Mouse (Mus musculus): Measurements from ENCODE around the gene Dkk3. TPM values are rescaled to one million over a fixed set of nuclear protein-coding genes. Genes with fewer than 3 reads are reported as not detected.

Gene Dkk3
- total and polyA plus RNA-seq, 2 experiments = 0.39 to 0.65 TPM

DNA sequence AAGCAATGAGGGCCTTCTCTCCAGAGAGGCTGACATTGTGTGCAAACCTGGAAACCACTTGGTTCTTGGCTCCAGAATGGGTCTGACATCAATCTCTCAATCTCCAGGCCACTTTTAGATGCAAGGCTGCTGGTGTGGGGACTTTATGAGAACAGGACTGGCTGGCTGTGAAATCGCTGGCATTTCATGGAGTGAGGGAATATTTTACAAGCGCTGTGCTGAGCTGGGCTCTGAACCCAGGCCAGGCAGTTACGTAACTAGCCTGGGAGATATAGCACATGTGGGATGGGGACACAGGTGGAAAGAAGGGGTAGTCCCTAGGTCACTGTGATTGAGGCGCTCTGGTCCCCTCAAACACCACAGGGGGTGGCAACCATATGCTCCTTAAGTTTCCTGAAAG, 33.4 kb upstream of the Dkk3 start:
- no peak for TF ChIP-seq POLR2A (IDR thresholded peaks at IDR 0.05; ENCODE audit: extremely low read depth, insufficient read depth, low read length)
- no peak for TF ChIP-seq CTCF (IDR thresholded peaks at IDR 0.05; ENCODE audit: low read depth, low read length)
- DNase-seq (ENCODE audit: extremely low read depth, low read depth, low spot score) = peak; percentile 72
- 31% methylated on average over 4 of the region's 4 CpGs for WGBS

DNA sequence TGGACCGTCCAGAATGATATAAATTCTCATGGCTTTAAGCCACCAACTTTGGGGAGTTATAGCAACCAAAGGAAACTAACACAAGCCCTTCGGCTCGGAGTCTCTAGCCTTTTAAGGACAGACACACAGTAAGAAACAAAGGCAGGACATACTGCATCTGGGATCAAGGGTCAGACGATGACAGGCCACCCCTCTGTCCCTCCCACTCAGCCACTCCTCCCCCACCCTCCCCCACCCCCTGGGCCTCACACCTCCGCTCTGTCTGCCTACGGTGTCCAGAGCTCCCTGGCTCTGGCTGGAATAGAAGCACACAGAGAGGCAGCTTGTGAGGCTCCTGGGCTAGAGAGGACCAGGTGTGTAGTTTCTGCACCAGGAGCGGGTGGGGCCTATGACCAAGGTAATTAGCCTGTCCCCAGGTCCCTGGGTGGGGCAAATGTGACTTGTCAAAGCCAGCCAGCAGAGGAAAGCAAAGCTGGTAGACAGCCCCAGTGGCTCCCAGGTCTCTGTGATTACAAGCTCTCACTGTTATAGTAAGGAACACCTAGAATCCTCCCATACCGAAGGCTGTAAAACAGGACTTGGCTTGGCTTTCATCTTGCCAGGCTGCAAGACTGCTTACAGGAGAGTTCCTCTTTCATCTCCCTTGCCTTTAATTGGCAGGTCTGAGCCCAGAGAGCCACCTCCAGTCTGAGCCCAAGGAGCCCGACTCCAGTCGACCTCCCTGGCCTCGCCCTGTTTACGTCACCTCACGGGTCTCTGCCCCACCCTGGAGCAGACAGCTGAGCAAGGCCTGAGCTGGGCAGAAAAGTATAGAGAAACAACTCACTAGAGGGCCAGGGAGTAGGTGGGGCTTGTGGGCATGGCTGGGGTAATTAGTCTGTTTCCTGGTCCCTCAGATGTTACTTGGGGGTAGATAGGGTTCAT, 28.9 kb upstream of the Dkk3 start:
- 56% methylated on average over 13 of the region's 13 CpGs for WGBS

More for the DNA sequence above, 33.4 kb upstream of the Dkk3 start:
- Histone ChIP-seq H3K4me3 (ENCODE audit: insufficient read depth, low read depth, low read length) (no peak overlapping the region), H3K36me3 (ENCODE audit: control insufficient read depth, insufficient read depth, low read length) (no peaks in the 10 kb centered on the region), H3K79me2 (ENCODE audit: control insufficient read depth, insufficient read depth, low read length) (no peaks in the 10 kb centered on the region), H3K9ac (ENCODE audit: low read depth, low read length) (no peak overlapping the region), H3K4me1 (ENCODE audit: control insufficient read depth, insufficient read depth, low read length) (peaks cover 33% of the 10 kb centered on the region), H3K27me3 (ENCODE audit: control insufficient read depth, insufficient read depth, low read length) (no peaks in the 10 kb centered on the region), H3K27ac (replicated peaks; ENCODE audit: insufficient read depth, low read depth, low read length) (peak overlapping the region; percentile 42)

DNA sequence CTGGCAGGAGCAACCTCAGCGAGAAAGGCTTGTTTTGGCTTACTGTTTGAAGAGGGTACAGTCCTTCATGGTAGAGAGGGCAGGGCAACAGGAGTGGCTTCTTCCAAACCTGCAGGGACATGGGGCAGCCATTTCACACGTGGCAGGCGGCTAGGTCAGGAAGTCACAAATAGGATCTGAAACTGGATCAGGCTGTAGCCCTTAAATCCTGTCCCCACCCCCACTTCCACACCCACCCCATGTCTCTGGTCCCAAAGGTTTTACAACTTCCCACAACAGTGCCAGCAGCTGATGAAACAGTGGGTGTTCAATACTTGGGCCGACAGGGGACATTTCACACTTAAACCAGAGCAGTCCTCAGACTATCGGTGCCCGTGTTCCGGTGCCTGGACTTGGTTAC, 28.0 kb upstream of the Dkk3 start:
- Histone ChIP-seq H3K27ac (replicated peaks; ENCODE audit: insufficient read depth, low read depth, low read length) (peak overlapping the region; percentile 34), H3K79me2 (ENCODE audit: control insufficient read depth, insufficient read depth, low read length) (no peaks in the 10 kb centered on the region), H3K36me3 (ENCODE audit: control insufficient read depth, insufficient read depth, low read length) (no peaks in the 10 kb centered on the region), H3K4me1 (ENCODE audit: control insufficient read depth, insufficient read depth, low read length) (peaks cover 34% of the 10 kb centered on the region), H3K27me3 (ENCODE audit: control insufficient read depth, insufficient read depth, low read length) (no peaks in the 10 kb centered on the region), H3K4me3 (ENCODE audit: insufficient read depth, low read depth, low read length) (no peak overlapping the region), H3K9ac (ENCODE audit: low read depth, low read length) (no peak overlapping the region)
- 36% methylated on average over 7 of the region's 7 CpGs for WGBS
- TF ChIP-seq POLR2A (IDR thresholded peaks at IDR 0.05; ENCODE audit: extremely low read depth, insufficient read depth, low read length) (no peak), CTCF (IDR thresholded peaks at IDR 0.05; ENCODE audit: low read depth, low read length) (no peak; the same call in 1 of the 2 replicates)
- DNase-seq (ENCODE audit: extremely low read depth, low read depth, low spot score) = peak; percentile 92

More for the DNA sequence above, 28.9 kb upstream of the Dkk3 start:
- peak; percentile 83 for DNase-seq (ENCODE audit: extremely low read depth, low read depth, low spot score)
- H3K4me1 ChIP-seq (ENCODE audit: control insufficient read depth, insufficient read depth, low read length) = peaks cover 43% of the 10 kb centered on the region
- peak overlapping the region; percentile 64 for H3K27ac ChIP-seq (replicated peaks; ENCODE audit: insufficient read depth, low read depth, low read length)
- peak overlapping the region; percentile 20; the same call in 1 of the 2 replicates for H3K9ac ChIP-seq (ENCODE audit: low read depth, low read length)
- H3K27me3 ChIP-seq (ENCODE audit: control insufficient read depth, insufficient read depth, low read length) = no peaks in the 10 kb centered on the region
- TF ChIP-seq CTCF (IDR thresholded peaks at IDR 0.05; ENCODE audit: low read depth, low read length) (no peak), POLR2A (IDR thresholded peaks at IDR 0.05; ENCODE audit: extremely low read depth, insufficient read depth, low read length) (0 out of 2 replicates have a peak, but pooled peaks have one; percentile 25)
- no peaks in the 10 kb centered on the region for H3K36me3 ChIP-seq (ENCODE audit: control insufficient read depth, insufficient read depth, low read length)
- H3K4me3 ChIP-seq (ENCODE audit: insufficient read depth, low read depth, low read length) = no peak overlapping the region
- H3K79me2 ChIP-seq (ENCODE audit: control insufficient read depth, insufficient read depth, low read length) = no peaks in the 10 kb centered on the region

DNA sequence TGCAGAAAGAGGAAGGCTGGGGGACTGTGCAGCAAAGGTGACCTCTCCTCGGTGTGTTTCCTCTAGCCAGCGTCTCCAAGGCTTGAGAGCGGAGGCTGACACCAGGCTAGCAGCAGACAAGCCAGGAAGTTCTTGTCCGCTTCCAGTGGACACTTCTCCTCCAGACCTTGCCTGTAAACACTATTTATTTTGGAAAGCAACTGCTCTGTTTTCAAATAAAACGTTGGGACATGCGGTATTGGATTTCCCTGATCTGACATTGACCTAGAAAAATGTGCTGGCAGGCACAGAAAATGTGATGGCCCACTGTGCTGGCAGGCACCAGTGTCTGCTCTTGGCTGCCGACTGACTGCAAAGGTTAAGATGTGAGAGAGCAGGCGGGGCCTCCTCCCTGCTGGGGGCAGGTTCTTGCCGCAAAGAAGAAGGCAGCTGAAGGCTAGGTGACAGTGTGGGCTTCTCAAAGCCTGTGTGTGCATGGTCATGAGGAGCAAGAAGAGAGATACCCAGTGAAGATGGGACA, 26.4 kb upstream of the Dkk3 start:
- Histone ChIP-seq H3K9ac (ENCODE audit: low read depth, low read length) (peak overlapping the region; percentile 21; the same call in 1 of the 2 replicates), H3K4me3 (ENCODE audit: insufficient read depth, low read depth, low read length) (no peak overlapping the region), H3K79me2 (ENCODE audit: control insufficient read depth, insufficient read depth, low read length) (no peaks in the 10 kb centered on the region), H3K36me3 (ENCODE audit: control insufficient read depth, insufficient read depth, low read length) (no peaks in the 10 kb centered on the region), H3K27me3 (ENCODE audit: control insufficient read depth, insufficient read depth, low read length) (no peaks in the 10 kb centered on the region), H3K27ac (replicated peaks; ENCODE audit: insufficient read depth, low read depth, low read length) (peak overlapping the region; percentile 73), H3K4me1 (ENCODE audit: control insufficient read depth, insufficient read depth, low read length) (peaks cover 33% of the 10 kb centered on the region)
- DNase-seq (ENCODE audit: extremely low read depth, low read depth, low spot score) = peak; percentile 99
- no peak for TF ChIP-seq CTCF (IDR thresholded peaks at IDR 0.05; ENCODE audit: low read depth, low read length)
- no peak for TF ChIP-seq POLR2A (IDR thresholded peaks at IDR 0.05; ENCODE audit: extremely low read depth, insufficient read depth, low read length)
- 9% methylated on average over 9 of the region's 9 CpGs for WGBS

DNA sequence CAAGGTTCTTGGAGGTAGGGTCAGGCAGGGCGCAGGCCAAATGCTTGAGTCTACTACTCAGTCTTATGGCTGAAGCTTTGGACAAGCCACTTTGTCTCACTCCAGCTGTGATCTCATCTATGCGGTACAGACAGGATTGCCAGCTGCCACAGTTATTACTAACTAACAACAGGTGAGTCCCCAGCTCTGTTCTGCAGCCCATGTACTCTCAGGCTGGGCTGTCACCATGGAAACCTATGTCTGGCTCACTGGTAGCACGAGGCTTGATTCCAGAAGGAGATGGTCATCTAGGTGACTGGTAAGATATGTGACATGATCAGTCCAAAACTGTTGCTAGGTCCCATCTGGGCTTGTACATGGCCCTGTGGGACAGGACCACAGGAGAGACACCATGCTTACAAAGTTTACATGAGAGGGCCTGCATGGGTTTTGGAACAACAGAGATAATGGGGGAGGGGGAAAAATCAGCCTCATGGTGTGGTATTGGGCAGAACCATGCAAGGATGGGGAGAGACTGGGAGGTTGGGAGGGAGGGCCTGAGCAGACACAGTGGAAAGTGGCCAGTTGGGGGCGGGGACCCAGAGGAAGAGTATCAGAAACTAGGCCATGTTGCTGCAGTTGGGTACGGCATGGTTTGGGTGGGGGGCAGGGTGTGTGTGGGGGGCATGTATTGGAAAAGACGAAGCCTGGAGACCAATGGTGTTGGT, 25.8 kb upstream of the Dkk3 start:
- no peak overlapping the region for H3K4me3 ChIP-seq (ENCODE audit: insufficient read depth, low read depth, low read length)
- no peaks in the 10 kb centered on the region for H3K27me3 ChIP-seq (ENCODE audit: control insufficient read depth, insufficient read depth, low read length)
- H3K36me3 ChIP-seq (ENCODE audit: control insufficient read depth, insufficient read depth, low read length) = no peaks in the 10 kb centered on the region
- TF ChIP-seq CTCF (IDR thresholded peaks at IDR 0.05; ENCODE audit: low read depth, low read length) (no peak), POLR2A (IDR thresholded peaks at IDR 0.05; ENCODE audit: extremely low read depth, insufficient read depth, low read length) (no peak)
- peaks cover 33% of the 10 kb centered on the region for H3K4me1 ChIP-seq (ENCODE audit: control insufficient read depth, insufficient read depth, low read length)
- no peaks in the 10 kb centered on the region for H3K79me2 ChIP-seq (ENCODE audit: control insufficient read depth, insufficient read depth, low read length)
- H3K27ac ChIP-seq (replicated peaks; ENCODE audit: insufficient read depth, low read depth, low read length) = peak overlapping the region; percentile 73
- WGBS = 35% methylated on average over 6 of the region's 6 CpGs
- DNase-seq (ENCODE audit: extremely low read depth, low read depth, low spot score) = peak; percentile 58
- H3K9ac ChIP-seq (ENCODE audit: low read depth, low read length) = peak overlapping the region; percentile 21; the same call in 1 of the 2 replicates

Data from liver, adult 2 months (tissue).